Mouse (Mus musculus) testis, adult 2 months (tissue): ENCODE results near the gene Deaf1. TPM values are rescaled to one million over a fixed set of nuclear protein-coding genes. Genes with fewer than 3 reads are reported as not detected.

ENCODE experiments used
- polyA plus RNA-seq: library from polyadenylated mRNA; depleted of rRNA; stranded (reverse); fragments of >200 nt; gene quantifications from 2 replicates; pipeline ENCODE4 v1.2.3, GENCODE M21; 2012; rRNA removed

The Deaf1 gene
- polyA plus RNA-seq, 1 experiment, result 9.1 TPM

Other genes with a start within 250 kb of the Deaf1 start
- 0.83 and 0.84 TPM in 2 replicates for gene Pkp3, start 249.5 kb downstream of the Deaf1 start, polyA plus RNA-seq
- 3.9 and 5.4 TPM in 2 replicates for gene Sigirr, start 227.1 kb downstream of the Deaf1 start, polyA plus RNA-seq
- gene Ano9, start 209.9 kb downstream of the Deaf1 start, polyA plus RNA-seq, result 0.30 and 0.32 TPM in 2 replicates
- gene Ptdss2, start 205.3 kb downstream of the Deaf1 start, polyA plus RNA-seq, result 329 and 346 TPM in 2 replicates
- 16.6 and 16.7 TPM in 2 replicates for gene Rnh1, start 154.8 kb downstream of the Deaf1 start, polyA plus RNA-seq
- 41.6 and 46.6 TPM in 2 replicates for gene Hras, start 133.7 kb downstream of the Deaf1 start, polyA plus RNA-seq
- 131 and 140 TPM in 2 replicates for gene Lrrc56, start 133.5 kb downstream of the Deaf1 start, polyA plus RNA-seq
- gene Lmntd2, start 113.6 kb downstream of the Deaf1 start, polyA plus RNA-seq, result 216 and 222 TPM in 2 replicates
- gene Rassf7, start 111.8 kb downstream of the Deaf1 start, polyA plus RNA-seq, result 33.5 and 41.7 TPM in 2 replicates
- 17.6 and 19.0 TPM in 2 replicates for gene Phrf1, start 98.9 kb downstream of the Deaf1 start, polyA plus RNA-seq
- 2.3 and 2.4 TPM in 2 replicates for gene Irf7, start 61.2 kb downstream of the Deaf1 start, polyA plus RNA-seq
- gene Cdhr5, start 50.9 kb downstream of the Deaf1 start, polyA plus RNA-seq, result 0.76 and 0.91 TPM in 2 replicates
- 6.4 and 8.6 TPM in 2 replicates for gene Sct, start 48.6 kb downstream of the Deaf1 start, polyA plus RNA-seq
- gene Drd4, start 35.7 kb downstream of the Deaf1 start, polyA plus RNA-seq, result 11.5 and 13.0 TPM in 2 replicates
- 42.3 and 44.2 TPM in 2 replicates for gene Tmem80, start within 50 bp of the Deaf1 start, polyA plus RNA-seq
- gene Eps8l2, start 11.2 kb upstream of the Deaf1 start, polyA plus RNA-seq, result 4.7 and 5.3 TPM in 2 replicates
- 26.0 and 30.2 TPM in 2 replicates for gene Taldo1, start 64.5 kb upstream of the Deaf1 start, polyA plus RNA-seq
- 23.3 and 24.4 TPM in 2 replicates for gene Gatd1, start 86.4 kb upstream of the Deaf1 start, polyA plus RNA-seq
- 0.48 and 0.63 TPM in 2 replicates for gene Cend1, start 101.8 kb upstream of the Deaf1 start, polyA plus RNA-seq
- gene Slc25a22, start 110.2 kb upstream of the Deaf1 start, polyA plus RNA-seq, result 7.2 and 10.9 TPM in 2 replicates
- gene Pidd1, start 116.3 kb upstream of the Deaf1 start, polyA plus RNA-seq, result 5.5 and 5.6 TPM in 2 replicates
- 226 and 309 TPM in 2 replicates for gene Rplp2, start 119.7 kb upstream of the Deaf1 start, polyA plus RNA-seq
- 379 and 436 TPM in 2 replicates for gene Pnpla2, start 127.5 kb upstream of the Deaf1 start, polyA plus RNA-seq
- 2.1 and 2.4 TPM in 2 replicates for gene Cracr2b, start 133.4 kb upstream of the Deaf1 start, polyA plus RNA-seq
- 102 and 104 TPM in 2 replicates for gene Cd151, start 139.7 kb upstream of the Deaf1 start, polyA plus RNA-seq
- 20.8 and 21.1 TPM in 2 replicates for gene Polr2l, start 147.4 kb upstream of the Deaf1 start, polyA plus RNA-seq
- 14.6 and 15.5 TPM in 2 replicates for gene Tspan4, start 147.6 kb upstream of the Deaf1 start, polyA plus RNA-seq
- gene Chid1, start 212.2 kb upstream of the Deaf1 start, polyA plus RNA-seq, result 81.0 and 89.4 TPM in 2 replicates
- 25.4 and 26.8 TPM in 2 replicates for gene Ap2a2, start 234.5 kb upstream of the Deaf1 start, polyA plus RNA-seq